Mouse (Mus musculus) lung, postnatal 0 days (tissue): ENCODE measurements around the gene Pds5b.

Source experiments
- CTCF ChIP-seq: IDR thresholded peaks from 2 replicates; pipeline ENCODE4 v1.5.1; 2016; ENCODE audit warnings: antibody characterized with exemption, mild to moderate bottlenecking
- EP300 ChIP-seq: IDR thresholded peaks from 2 replicates; pipeline ENCODE4 v1.6.1; 2016; ENCODE audit warnings: antibody characterized with exemption, mild to moderate bottlenecking, control low read depth

GRCm38 (mm10) chr5:150672343-150672742 lies 1.2 kb upstream of the Pds5b start:
- TF ChIP-seq CTCF: no peak
- no peak for TF ChIP-seq EP300
